Mouse (Mus musculus) limb, embryonic 14.5 days (tissue): ENCODE results near the gene Asb5. TPM values are rescaled to one million over a fixed set of nuclear protein-coding genes. Genes with fewer than 3 reads are reported as not detected.

Experiments
- ATAC-seq: fragments of 200-750 bp; cut with Nextera tagmentation; 2 replicates; pipeline ENCODE4 v1.8.0; 2017; ENCODE audit warnings: low read depth, moderate number of reproducible peaks, moderate TSS enrichment; ENCODE audit not compliant: low FRiP score
- DNase-seq: peaks from one replicate; pipeline ENCODE4 v3.0.0-alpha.2; 2015; ENCODE audit warnings: low spot score
- H3K27ac ChIP-seq: fragments of 300-500 bp; sonication (generic); replicated peaks from 2 replicates; pipeline ENCODE4 v1.5.1; 2014; ENCODE audit warnings: low read depth, mild to moderate bottlenecking, low read length, moderate library complexity, mixed read lengths
- H3K27me3 ChIP-seq: fragments of 300-500 bp; sonication (generic); 2 replicates; pipeline ENCODE4 v1.6.1; 2014; ENCODE audit warnings: low read length, mixed read lengths; ENCODE audit not compliant: control insufficient read depth, insufficient read depth
- H3K36me3 ChIP-seq: fragments of 300-500 bp; sonication (generic); 2 replicates; pipeline ENCODE4 v1.6.1; 2014; ENCODE audit warnings: mild to moderate bottlenecking, low read length, moderate library complexity, mixed read lengths; ENCODE audit not compliant: control insufficient read depth, insufficient read depth
- H3K4me1 ChIP-seq: fragments of 300-500 bp; sonication (generic); 2 replicates; pipeline ENCODE4 v1.6.1; 2014; ENCODE audit warnings: antibody characterized with exemption, low read length, mixed read lengths; ENCODE audit not compliant: control insufficient read depth, insufficient read depth
- H3K4me2 ChIP-seq: fragments of 300-500 bp; sonication (generic); replicated peaks from 2 replicates; pipeline ENCODE4 v1.6.1; 2014; ENCODE audit warnings: low read depth, mild to moderate bottlenecking, low read length, moderate library complexity; ENCODE audit not compliant: severe bottlenecking
- H3K4me3 ChIP-seq: fragments of 300-500 bp; sonication (generic); replicated peaks from 2 replicates; pipeline ENCODE4 v1.5.1; 2014; ENCODE audit warnings: low read length
- H3K9ac ChIP-seq: fragments of 300-500 bp; sonication (generic); 2 replicates; pipeline ENCODE4 v1.6.1; 2014; ENCODE audit warnings: mild to moderate bottlenecking, low read depth, low read length, moderate library complexity; ENCODE audit not compliant: severe bottlenecking
- H3K9me3 ChIP-seq: fragments of 300-500 bp; sonication (generic); 2 replicates; pipeline ENCODE4 v1.6.1; 2016; ENCODE audit warnings: low read length; ENCODE audit not compliant: control insufficient read depth
- POLR2A ChIP-seq: fragments of 200-500 bp; IDR thresholded peaks from 2 replicates; pipeline ENCODE4 v1.8.0; 2012; ENCODE audit warnings: inconsistent platforms, mild to moderate bottlenecking, moderate library complexity, borderline replicate concordance; ENCODE audit not compliant: insufficient read depth, insufficient read length; ENCODE audit errors: extremely low read depth
- WGBS: fragments of 180-500 bp; shearing (Covaris S2); extraction: QIAGEN DNeasy Blood & Tissue Kit; methylation state at CpG from one replicate; pipeline ENCODE4 v1.1.7; 2014; 5-methylcytosine and 5-hydroxymethylcytosine counted together
- polyA plus RNA-seq, 2 experiments: library from polyadenylated mRNA; depleted of rRNA in 1 of 2; stranded (reverse) in 1 of 2; unstranded in 1 of 2; fragments of >200 nt; fragmentation: Nextera tagmentation in 1 of 2; extraction: Ambion mirVana in 1 of 2; gene quantifications; 2 replicates each; pipeline versions ENCODE4 v1.2.1 to v1.2.3; 2012 to 2014

Asb5 gene
- 1.2 and 1.3 TPM in 2 replicates for polyA plus RNA-seq (2012; rRNA removed)
- polyA plus RNA-seq (2014; fragmentation: Nextera tagmentation; extraction: Ambion mirVana): 6.4 and 7.0 TPM in 2 replicates

DNA sequence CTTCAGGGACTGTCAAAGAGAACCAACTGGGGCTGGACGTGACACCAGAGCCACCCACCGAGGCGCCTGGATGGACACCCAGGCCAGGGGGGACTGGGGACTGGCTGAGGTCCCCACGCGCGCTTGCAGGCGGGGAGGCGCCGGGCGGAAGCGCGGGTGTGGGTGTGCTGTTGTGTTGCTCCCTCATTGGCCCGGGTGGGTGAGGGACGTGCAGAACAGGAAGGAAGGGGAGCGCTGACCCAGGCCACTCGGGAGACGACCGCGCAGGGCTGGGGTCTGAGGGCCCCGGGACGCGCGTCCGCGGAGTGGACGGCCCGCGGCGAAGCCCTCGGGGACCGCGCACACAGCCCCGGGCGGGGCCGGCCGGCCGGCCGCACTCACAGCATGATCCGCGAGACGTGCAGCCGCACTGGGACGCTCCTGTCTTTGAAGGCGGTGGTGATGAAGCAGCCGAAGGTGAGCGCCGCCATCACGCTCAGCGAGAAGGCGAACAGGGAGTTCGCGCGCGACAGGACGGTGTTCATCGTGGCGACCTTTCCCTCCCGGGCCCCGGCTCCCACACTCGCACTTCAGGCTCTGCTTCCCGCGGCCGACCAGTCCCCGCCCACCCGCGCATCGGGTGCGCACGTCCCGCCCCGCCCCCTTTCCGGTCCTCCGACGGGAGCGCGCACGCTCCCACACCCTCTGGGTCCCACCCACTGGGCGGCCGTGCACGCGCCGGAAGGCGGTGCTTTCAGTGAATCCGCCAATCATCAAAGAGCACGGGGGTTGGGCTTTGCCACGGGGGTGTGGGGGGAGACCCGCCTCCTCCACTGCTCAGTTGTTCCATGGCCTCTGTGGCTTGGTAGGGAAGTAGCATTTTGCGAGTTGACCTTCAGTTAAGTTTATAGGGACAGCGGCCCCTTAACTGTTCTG, at the start of gene Asb5, which contains the start of gene Spcs3:
Gene Asb5, plus strand, starts transcription at position 199 of the 915 bp plus-strand sequence.
Gene Spcs3, minus strand, starts transcription at position 617 of the 915 bp plus-strand sequence.
- peak within 1 kb of the TSS; percentile 85 for H3K27ac ChIP-seq
- no peaks in the 10 kb centered on the region for H3K9me3 ChIP-seq
- H3K4me1 ChIP-seq: peaks cover 14% of the 10 kb centered on the region
- DNase-seq: peak; percentile 95
- H3K9ac ChIP-seq: peak within 1 kb of the TSS; percentile 92
- 0 out of 2 replicates have a peak, but pooled peaks have one; percentile 23 for TF ChIP-seq POLR2A
- WGBS: under 1% methylated on average over 33 of the region's 89 CpGs
- H3K4me3 ChIP-seq: peak within 1 kb of the TSS; percentile 97
- no peaks in the 10 kb centered on the region for H3K27me3 ChIP-seq
- H3K4me2 ChIP-seq: peak within 1 kb of the TSS; percentile 63
- H3K36me3 ChIP-seq: peaks cover 12% of the 10 kb centered on the region
- ATAC-seq: peak; percentile 98

DNA sequence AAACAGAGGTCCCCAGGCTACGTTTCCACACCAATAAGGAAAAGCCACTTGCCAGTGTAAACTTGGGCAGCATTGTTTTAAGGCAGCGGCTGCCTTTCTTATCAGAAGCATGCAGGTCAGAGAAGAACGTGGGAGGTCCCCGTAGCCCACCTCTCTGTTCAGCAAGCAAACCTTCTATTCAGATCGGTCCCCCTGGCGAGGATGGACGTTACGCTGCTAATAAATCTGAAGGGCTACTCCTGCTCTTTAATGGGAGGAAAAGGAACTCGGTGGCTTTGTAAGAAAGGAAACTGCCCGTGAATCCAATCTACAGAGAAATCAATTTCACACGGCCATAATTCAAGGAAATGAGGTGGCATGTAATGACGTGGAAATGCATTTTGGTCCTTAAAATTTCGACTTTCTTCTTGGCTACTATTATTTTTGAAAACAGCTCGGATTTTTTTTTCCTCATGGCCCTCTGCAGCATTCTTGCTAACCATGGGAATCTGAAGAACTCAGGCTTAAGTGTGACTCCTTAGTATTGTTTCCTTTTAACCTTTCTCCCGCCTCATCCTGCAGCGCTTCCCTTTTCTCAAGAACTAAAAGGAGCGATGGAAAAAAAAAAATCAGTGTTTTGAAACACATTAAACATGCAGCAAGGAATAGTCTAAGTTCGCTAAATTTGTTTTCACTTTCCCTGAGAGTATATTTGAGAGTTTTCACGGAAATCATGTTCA, 42.7 kb upstream of the Asb5 start:
- peak overlapping the region; percentile 11 for H3K4me3 ChIP-seq
- TF ChIP-seq POLR2A: no peak
- no peak overlapping the region for H3K27ac ChIP-seq
- DNase-seq: no peak
- H3K4me1 ChIP-seq: no peaks in the 10 kb centered on the region
- 23% methylated on average over 19 of the region's 19 CpGs for WGBS
- no peaks in the 10 kb centered on the region for H3K36me3 ChIP-seq
- no peaks in the 10 kb centered on the region for H3K27me3 ChIP-seq
- H3K4me2 ChIP-seq: peak overlapping the region; percentile 33
- ATAC-seq: no peak
- no peak overlapping the region for H3K9ac ChIP-seq
- no peaks in the 10 kb centered on the region for H3K9me3 ChIP-seq

DNA sequence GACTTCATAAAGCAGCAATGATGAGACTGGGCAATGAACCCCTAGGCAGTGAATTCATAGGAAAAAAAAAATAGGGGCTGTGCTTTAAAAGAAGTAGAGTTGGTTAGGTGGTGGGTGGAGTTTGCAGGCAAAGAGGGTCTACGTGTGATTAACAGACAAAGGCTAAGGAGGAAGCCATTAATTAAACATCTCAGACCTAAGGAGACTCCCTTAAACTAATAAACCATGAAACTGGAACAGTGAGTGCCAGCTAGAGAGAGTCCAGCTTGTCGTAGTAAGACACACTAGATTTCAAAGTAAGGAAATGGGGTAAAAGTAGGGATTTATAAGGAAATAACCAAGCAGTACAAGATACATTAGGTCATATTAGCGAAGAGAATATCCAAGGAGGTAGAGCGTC, 40.9 kb upstream of the Asb5 start:
- no peaks in the 10 kb centered on the region for H3K4me1 ChIP-seq
- no peak overlapping the region for H3K4me3 ChIP-seq
- H3K36me3 ChIP-seq: no peaks in the 10 kb centered on the region
- H3K9me3 ChIP-seq: no peaks in the 10 kb centered on the region
- 71% methylated on average over 4 of the region's 4 CpGs for WGBS
- no peak overlapping the region for H3K9ac ChIP-seq
- ATAC-seq: no peak
- TF ChIP-seq POLR2A: no peak
- H3K4me2 ChIP-seq: no peak overlapping the region
- H3K27me3 ChIP-seq: peaks cover 4% of the 10 kb centered on the region
- no peak overlapping the region for H3K27ac ChIP-seq
- DNase-seq: no peak

DNA sequence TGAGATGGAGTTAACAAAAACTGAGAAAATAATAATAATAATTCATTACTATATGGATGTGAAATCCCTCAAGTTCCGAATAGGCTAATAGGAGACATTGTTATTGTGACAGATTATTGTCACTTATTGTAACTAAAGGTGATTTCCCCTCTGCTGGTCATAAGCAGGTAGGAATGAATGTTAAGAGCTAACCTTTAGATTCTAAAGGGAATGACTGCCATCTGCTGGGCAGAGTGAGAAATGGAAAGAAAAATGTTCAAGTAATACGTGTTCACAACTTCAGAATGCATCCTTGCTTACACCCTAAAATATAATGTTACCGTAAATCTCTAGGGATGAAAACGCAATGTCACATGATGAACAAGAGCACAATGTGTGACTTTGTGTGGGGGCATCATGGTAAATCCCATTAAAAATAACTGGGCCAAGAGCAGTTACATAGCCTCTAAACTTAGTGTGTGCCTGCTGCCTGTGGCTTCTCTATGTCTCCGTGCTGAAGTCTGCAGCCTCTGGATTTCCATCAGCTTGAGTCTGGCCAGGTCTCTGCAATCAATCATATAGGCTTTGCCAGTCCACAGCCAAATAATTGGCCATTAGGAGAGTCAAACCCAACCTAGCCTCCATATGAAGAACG, 38.2 kb upstream of the Asb5 start:
- no peaks in the 10 kb centered on the region for H3K4me1 ChIP-seq
- 0 out of 2 replicates have a peak, but pooled peaks have one; percentile 60 for ATAC-seq
- no peak for TF ChIP-seq POLR2A
- peak; percentile 77 for DNase-seq
- H3K9me3 ChIP-seq: no peaks in the 10 kb centered on the region
- no peak overlapping the region for H3K9ac ChIP-seq
- no peaks in the 10 kb centered on the region for H3K36me3 ChIP-seq
- no peak overlapping the region for H3K27ac ChIP-seq
- WGBS: 10% methylated on average over 6 of the region's 6 CpGs
- no peak overlapping the region for H3K4me3 ChIP-seq
- peak overlapping the region; percentile 22; the same call in 1 of the 2 replicates for H3K4me2 ChIP-seq
- H3K27me3 ChIP-seq: peaks cover 4% of the 10 kb centered on the region

DNA sequence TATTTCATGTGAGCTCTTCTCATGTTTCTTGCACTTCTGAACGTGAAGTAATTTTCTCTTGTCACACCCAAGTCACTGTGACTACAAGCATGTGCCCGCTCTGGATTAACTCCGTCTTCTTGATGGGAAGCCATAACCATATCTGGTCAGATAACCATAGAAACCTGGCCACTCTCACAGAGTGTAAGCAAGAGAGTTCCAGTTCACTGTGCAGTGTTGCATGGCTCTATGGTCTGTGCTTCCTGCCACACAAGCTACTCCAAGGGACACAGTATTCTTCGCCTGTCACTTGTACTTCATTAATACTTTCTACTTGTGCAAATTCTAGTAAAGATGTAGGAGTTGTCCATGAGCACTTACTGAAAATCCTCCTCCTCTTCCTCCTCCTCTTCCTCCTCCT, 37.4 kb upstream of the Asb5 start:
- ATAC-seq (no peak), DNase-seq (no peak)
- 55% methylated on average over 4 of the region's 4 CpGs for WGBS
- H3K9me3 ChIP-seq: no peaks in the 10 kb centered on the region
- TF ChIP-seq POLR2A: no peak
- H3K27me3 ChIP-seq: peaks cover 4% of the 10 kb centered on the region
- H3K27ac ChIP-seq: no peak overlapping the region
- H3K4me1 ChIP-seq: no peaks in the 10 kb centered on the region
- no peaks in the 10 kb centered on the region for H3K36me3 ChIP-seq
- H3K9ac ChIP-seq: no peak overlapping the region
- no peak overlapping the region for H3K4me2 ChIP-seq
- no peak overlapping the region for H3K4me3 ChIP-seq
